Mouse (Mus musculus): ENCODE data around the gene Rbfox3.

GRCm38 (mm10) chr11:118490566-118491218, 420.7 kb downstream of the Rbfox3 start:
- peak; percentile 91 for TF ChIP-seq CTCF (IDR thresholded peaks at IDR 0.05; ENCODE audit: low read depth)
- TF ChIP-seq EP300 (optimal IDR thresholded peaks at IDR 0.05): no peak

Measured in stomach, postnatal 0 days (tissue).